Mouse (Mus musculus): ENCODE results near the gene A730061H03Rik. TPM values are rescaled to one million over a fixed set of nuclear protein-coding genes. Genes with fewer than 3 reads are reported as not detected.

A730061H03Rik gene
- total RNA-seq, 2 experiments from 2014 or later = not detected

- no peak for DNase-seq
- intact Hi-C loops (cut with DNase I; ENCODE audit: low total_unique reads) = no loop called here
Observed at GRCm38 (mm10) chr14:55558740-55559448, 1.3 kb downstream of the A730061H03Rik start.

DNA sequence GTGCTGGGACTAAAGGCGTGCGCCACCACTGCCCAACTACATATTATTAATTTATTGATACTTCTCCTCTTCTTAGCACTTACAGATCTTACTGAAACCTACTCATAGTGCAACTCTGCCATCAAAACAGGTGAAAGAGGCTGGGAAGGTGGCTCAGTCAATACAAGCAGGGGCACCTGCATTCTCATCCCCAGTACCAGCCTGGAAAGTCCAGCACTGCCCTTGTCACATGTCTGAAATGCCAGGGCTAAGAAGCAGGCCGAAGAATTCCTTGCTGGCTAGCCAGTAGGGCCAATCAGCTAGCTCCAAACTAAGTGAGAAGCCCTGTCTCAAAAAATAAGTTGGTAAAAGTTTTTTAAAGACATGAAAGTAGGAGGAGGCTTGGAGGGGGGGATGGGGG lies 2.6 kb downstream of the A730061H03Rik start:
- intact Hi-C loops (cut with DNase I; ENCODE audit: low total_unique reads) = loop anchor here (2.0 kb wide), 1 partner anchor 59 kb away; no protein-coding TSS in a partner anchor
- DNase-seq = no peak

DNA sequence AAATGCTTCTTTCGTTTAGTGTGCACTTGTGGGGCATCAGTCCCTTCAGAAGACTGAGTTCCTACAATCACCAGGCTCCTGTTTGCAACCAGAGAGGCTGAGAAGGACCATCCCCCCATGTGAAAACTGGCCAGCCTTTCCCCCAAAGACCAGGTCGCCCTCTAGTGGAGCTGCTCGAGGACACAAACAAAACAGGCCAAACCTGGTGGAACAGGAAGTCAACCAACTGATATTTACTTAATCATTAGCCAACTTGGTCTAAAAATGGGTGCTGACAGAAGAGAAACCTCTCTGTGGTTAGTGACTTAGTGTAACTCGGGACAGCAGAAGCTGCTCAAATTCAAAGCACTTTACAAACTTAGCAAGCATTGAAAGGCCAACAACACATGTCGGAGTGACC lies 3.2 kb downstream of the A730061H03Rik start:
- intact Hi-C loops (cut with DNase I; ENCODE audit: low total_unique reads) = loop anchor here (2.0 kb wide), 1 partner anchor 58 kb away; no protein-coding TSS in a partner anchor
- peak; percentile 81 for DNase-seq

GRCm38 (mm10) chr14:55555788-55556187 lies 4.4 kb downstream of the A730061H03Rik start:
- DNase-seq = no peak
- intact Hi-C loops (cut with DNase I; ENCODE audit: low total_unique reads) = loop anchor here (2.0 kb wide), 1 partner anchor 57 kb away; no protein-coding TSS in a partner anchor

- no peak for DNase-seq
- intact Hi-C loops (cut with DNase I; ENCODE audit: low total_unique reads) = no loop called here
Observed at GRCm38 (mm10) chr14:55554635-55555034, 5.6 kb downstream of the A730061H03Rik start.

GRCm38 (mm10) chr14:55551794-55552193 lies 8.4 kb downstream of the A730061H03Rik start:
- no peak for DNase-seq
- intact Hi-C loops (cut with DNase I; ENCODE audit: low total_unique reads) = no loop called here

DNA sequence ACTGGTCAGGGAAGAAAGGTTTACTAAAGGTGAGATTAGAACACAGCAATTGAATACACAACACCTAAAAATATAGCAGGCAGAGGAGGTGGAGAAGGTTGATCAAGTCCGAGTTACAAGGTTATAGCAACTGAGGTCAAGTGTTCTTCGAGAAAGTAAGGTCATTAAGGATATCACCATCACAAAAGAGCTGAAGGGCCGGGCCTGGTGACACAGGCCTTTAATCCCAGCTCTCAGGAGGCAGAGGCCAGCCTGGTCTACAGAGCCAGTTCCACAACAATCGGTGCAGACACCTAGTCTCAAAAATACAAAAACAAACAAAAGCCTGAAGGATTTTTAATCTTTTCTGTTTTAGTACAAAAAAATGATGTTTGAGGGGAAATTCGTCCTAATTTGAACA lies 8.9 kb downstream of the A730061H03Rik start:
- DNase-seq = no peak
- intact Hi-C loops (cut with DNase I; ENCODE audit: low total_unique reads) = no loop called here

GRCm38 (mm10) chr14:55550191-55550590 lies 10.0 kb downstream of the A730061H03Rik start:
- intact Hi-C loops (cut with DNase I; ENCODE audit: low total_unique reads) = no loop called here
- no peak for DNase-seq

DNA sequence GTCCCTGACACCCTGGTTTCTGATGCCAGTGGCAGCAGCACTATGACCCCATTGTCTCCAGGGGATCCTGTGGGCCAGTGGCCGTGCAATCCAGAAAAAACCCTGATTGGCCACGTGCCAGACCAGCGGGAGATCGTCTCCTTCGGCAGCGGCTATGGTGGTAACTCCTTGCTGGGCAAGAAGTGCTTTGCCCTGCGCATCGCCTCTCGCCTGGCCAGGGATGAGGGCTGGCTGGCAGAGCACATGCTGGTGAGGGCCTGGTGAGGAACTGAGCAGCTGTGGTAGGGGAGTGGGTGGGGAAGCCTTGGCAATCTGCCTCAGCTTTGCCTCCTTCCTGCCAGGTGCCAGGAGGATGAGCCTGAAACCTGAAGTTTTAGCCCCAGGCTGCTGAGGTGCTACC lies 15.9 kb downstream of the A730061H03Rik start:
- intact Hi-C loops (cut with DNase I; ENCODE audit: low total_unique reads) = no loop called here
- DNase-seq = no peak

DNA sequence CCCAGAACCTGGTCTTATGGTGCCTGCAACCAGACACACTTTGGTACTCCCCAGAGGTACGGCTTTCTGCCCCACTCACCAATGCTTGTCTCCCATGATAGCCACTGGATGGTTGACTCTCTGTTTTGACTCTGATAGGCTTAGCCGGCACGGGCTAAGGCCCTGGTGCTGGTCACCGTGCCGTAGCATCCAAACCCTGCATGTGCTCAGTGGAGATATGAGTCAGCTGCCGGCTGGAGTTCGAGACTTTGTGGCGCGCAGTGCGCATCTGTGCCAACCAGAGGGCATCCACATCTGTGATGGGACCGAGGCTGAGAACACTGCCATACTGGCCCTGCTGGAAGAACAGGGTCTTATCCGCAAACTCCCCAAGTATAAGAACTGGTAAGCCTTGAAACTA lies 17.9 kb downstream of the A730061H03Rik start:
- no peak for DNase-seq
- intact Hi-C loops (cut with DNase I; ENCODE audit: low total_unique reads) = no loop called here

DNA sequence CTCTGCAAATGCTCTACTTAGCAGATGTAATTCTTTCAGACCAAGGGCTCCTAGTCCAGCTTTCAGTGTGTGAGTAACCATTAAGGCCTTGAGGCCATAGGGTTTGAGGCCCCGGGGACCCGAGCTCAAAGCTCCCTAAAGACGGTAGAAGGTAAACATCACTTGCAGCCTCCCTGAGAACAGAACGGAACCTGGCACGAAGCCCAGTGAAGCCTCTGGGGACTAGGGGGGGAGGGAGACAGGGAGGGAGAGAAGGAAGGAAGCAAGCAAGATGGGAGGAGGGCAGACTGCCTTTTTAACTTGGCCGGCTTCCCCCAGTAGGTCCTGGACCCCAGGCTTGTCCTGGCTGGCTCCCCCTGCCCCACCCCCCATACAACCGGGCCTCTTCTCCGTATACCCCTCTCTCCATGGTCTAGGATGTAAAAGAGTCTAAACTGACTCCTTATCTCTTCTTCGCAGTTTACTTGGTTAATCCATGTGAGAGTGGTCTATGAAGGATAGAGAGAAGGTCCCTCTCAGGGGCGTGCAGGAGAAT lies 19.4 kb downstream of the A730061H03Rik start:
- DNase-seq = peak; percentile 86
- intact Hi-C loops (cut with DNase I; ENCODE audit: low total_unique reads) = no loop called here

GRCm38 (mm10) chr14:55540067-55540786 lies 20.0 kb downstream of the A730061H03Rik start, which contains the start of gene Pck2:
Pck2 (plus strand) TSS chr14:55540266.
- peak; percentile 90 for DNase-seq
- intact Hi-C loops (cut with DNase I; ENCODE audit: low total_unique reads) = no loop called here

GRCm38 (mm10) chr14:55536116-55536745 lies 24.0 kb downstream of the A730061H03Rik start:
- peak; percentile 41 for DNase-seq
- intact Hi-C loops (cut with DNase I; ENCODE audit: low total_unique reads) = loop anchor here (5.0 kb wide), 1 partner anchor 39 kb away; no protein-coding TSS in a partner anchor

- DNase-seq = no peak
- intact Hi-C loops (cut with DNase I; ENCODE audit: low total_unique reads) = no loop called here
Observed at GRCm38 (mm10) chr14:55527940-55528339, 32.3 kb downstream of the A730061H03Rik start.

GRCm38 (mm10) chr14:55526674-55527073 lies 33.5 kb downstream of the A730061H03Rik start:
- DNase-seq = no peak
- intact Hi-C loops (cut with DNase I; ENCODE audit: low total_unique reads) = no loop called here

- intact Hi-C loops (cut with DNase I; ENCODE audit: low total_unique reads) = no loop called here
- no peak for DNase-seq
Observed at GRCm38 (mm10) chr14:55524785-55525184, 35.4 kb downstream of the A730061H03Rik start, which contains the start of gene Nrl. Nrl (minus strand) TSS chr14:55524981.

- intact Hi-C loops (cut with DNase I; ENCODE audit: low total_unique reads) = no loop called here
- no peak for DNase-seq
Observed at GRCm38 (mm10) chr14:55524062-55524461, 36.1 kb downstream of the A730061H03Rik start.

DNA sequence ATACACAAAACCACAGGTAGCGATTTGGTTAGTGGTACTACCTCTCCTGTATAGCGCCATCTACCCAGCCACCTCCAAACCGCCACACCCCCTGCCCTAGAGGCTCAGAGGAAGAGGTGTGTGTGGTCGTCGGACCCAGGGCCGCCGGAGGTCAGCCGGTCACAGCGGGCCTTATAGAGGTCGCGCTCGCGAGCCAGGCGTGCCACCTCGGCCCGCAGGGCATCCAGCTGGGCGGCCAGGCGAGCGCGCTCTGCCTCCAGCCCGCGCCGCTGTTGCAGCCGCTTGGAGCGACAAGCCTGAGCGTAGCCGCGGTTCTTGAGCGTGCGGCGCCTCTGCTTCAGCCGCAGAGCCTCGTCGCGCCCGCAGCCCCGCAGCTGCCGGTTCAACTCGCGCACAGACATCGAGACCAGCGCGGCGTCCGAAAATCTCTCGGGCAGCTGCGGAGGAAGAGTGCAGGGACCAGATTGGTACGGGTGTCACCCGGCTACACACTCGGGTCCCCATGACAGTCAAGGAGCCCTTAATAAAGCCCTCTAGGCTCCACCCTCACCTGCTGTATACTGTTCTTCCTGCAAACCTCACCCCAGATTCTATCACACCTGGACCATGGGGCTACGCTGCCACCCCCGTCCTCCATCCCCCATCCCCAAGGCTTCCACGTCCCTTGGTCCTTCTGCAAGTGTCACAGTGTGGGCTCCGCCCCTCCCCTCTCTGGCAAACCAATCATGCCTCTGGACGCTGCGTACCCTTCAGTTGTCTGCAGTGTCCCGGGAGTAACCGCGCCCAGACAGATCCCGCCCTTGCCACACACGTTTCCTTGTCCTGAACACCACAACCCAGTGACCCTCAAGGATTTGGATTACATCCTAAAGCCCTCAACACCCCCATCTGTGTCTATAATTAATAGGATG lies 39.5 kb downstream of the A730061H03Rik start:
- DNase-seq = no peak
- intact Hi-C loops (cut with DNase I; ENCODE audit: low total_unique reads) = no loop called here

GRCm38 (mm10) chr14:55519604-55520003 lies 40.6 kb downstream of the A730061H03Rik start:
- DNase-seq = no peak
- intact Hi-C loops (cut with DNase I; ENCODE audit: low total_unique reads) = no loop called here

Measured in gastrocnemius, postnatal 14 days (tissue).